Mouse (Mus musculus) kidney, postnatal 4 days (tissue): ENCODE data around the gene Rangrf.
"Not testable (repeated sequence)": the region's sequence is repeated elsewhere in the genome, so short reads cannot be mapped to it uniquely, and the experiment has no call there.

ENCODE experiments used
- DNase-seq, 2 experiments: peaks; one replicate each; pipeline ENCODE4 v3.0.0; 2021; ENCODE audit warnings: mixed read lengths in 2 of 2

Rangrf gene

GRCm38 (mm10) chr11:68942731-68943130 lies 32.3 kb downstream of the Rangrf start:
- peak in 1 of 2 experiments; percentile 25 for DNase-seq

GRCm38 (mm10) chr11:68940516-68940915 lies 34.5 kb downstream of the Rangrf start:
- DNase-seq, result peak; percentile 60 to 74

GRCm38 (mm10) chr11:68939451-68940304 lies 35.3 kb downstream of the Rangrf start:
- peak; percentile 83 to 90 for DNase-seq

GRCm38 (mm10) chr11:68936951-68937350 lies 38.0 kb downstream of the Rangrf start:
- not testable (repeated sequence) for DNase-seq

- DNase-seq, result no peak
These were observed 41.0 kb downstream of the Rangrf start for GRCm38 (mm10) chr11:68933885-68934507.

GRCm38 (mm10) chr11:68929947-68930346 lies 45.0 kb downstream of the Rangrf start:
- DNase-seq, result no peak

- DNase-seq, result no peak
These were observed 48.0 kb downstream of the Rangrf start, which contains the start of gene Odf4 for GRCm38 (mm10) chr11:68926981-68927380. TSS of gene Odf4 (minus strand) at chr11:68927081.

GRCm38 (mm10) chr11:68924749-68925148 lies 50.2 kb downstream of the Rangrf start:
- DNase-seq, result no peak

GRCm38 (mm10) chr11:68923191-68923590 lies 51.8 kb downstream of the Rangrf start:
- no peak for DNase-seq
